In the genomic region with DNA sequence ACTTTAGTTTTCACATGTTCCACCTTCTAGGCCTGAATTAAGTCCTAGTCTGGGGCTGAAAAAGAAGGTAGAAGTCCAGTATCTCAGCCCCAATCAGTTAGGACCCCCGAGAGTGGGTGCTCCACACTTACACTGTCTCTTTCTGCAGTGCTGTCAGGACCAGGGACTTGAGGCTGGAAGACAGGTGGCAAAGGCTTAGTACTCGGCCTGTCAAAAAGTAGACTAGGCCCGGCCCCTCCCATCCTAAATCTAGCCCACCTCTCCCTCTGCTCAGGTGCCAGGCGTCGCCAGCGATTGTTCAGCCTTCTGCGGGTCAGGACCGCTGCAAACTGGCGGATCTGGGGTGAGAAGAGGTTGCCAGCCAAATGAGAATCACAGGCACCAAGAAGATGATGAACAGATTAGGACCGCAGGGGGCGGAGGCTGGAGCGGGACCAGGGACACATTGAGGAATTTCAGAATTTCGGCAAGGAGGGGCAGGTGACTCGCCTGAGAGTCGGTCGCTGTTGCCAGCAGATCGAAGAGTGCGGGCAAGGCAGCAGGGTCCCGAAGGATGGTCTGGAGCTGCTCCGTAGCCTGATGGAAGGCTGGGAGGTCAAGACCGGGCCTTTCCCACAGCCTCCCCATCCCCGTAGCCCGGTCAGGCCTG, we compare ENCODE assay signal across 1 mouse cellular context.
TF ChIP-seq lines count a peak whose summit lies in the region.

No protein-coding gene starts in this region.

TF ChIP-seq in ES-E14, 5 proteins besides CTCF, POLR2A, EP300 and RAD21:
- no peak for TF ChIP-seq MAFK (IDR thresholded peaks at IDR 0.05; ENCODE audit: insufficient read depth, low read depth, low read length)
- no peak for TF ChIP-seq ZNF384 (IDR thresholded peaks at IDR 0.05; ENCODE audit: low read depth, low read length)
- no peak for TF ChIP-seq ZC3H11A (IDR thresholded peaks at IDR 0.05; ENCODE audit: borderline replicate concordance, low read depth, low read length)
- no peak for TF ChIP-seq HCFC1 (IDR thresholded peaks at IDR 0.05; ENCODE audit: borderline replicate concordance, insufficient read depth, low read length)
- TF ChIP-seq CHD2 (IDR thresholded peaks at IDR 0.05; ENCODE audit: low read depth, low read length) = no peak
